Mouse (Mus musculus) ES-E14 (cell line): ENCODE measurements at regions not wholly inside any gene's neighbourhood (a gene's known extent, or its start where the extent isn't known, plus 50 kb on each side); places are given as distances from the start of the nearest gene placed in this dataset.

Source experiments
- DNase-seq: peaks from one replicate; pipeline ENCODE4 v3.0.0-alpha.2; 2013; ENCODE audit warnings: low read depth, low spot score
- H3K27ac ChIP-seq: 2 replicates; pipeline ENCODE4 v1.5.1; 2012; ENCODE audit warnings: low read depth, mild to moderate bottlenecking, low read length, moderate library complexity, mixed read lengths; ENCODE audit not compliant: poor library complexity, insufficient read depth, severe bottlenecking
- H3K36me3 ChIP-seq: 2 replicates; pipeline ENCODE4 v1.6.1; 2012; ENCODE audit warnings: mild to moderate bottlenecking, low read length, moderate library complexity, mixed read lengths; ENCODE audit not compliant: control insufficient read depth, poor library complexity, insufficient read depth, severe bottlenecking
- H3K4me1 ChIP-seq, 2 experiments: fragments of 150-350 bp in 1 of 2; sonication (generic) in 1 of 2; 2 replicates each; pipeline ENCODE4 v1.6.1; 2012; ENCODE audit warnings: low read length in 2 of 2, mild to moderate bottlenecking in 1 of 2, mixed read lengths in 1 of 2; ENCODE audit not compliant: control insufficient read depth in 2 of 2, insufficient read depth in 2 of 2, poor library complexity in 1 of 2
- H3K4me3 ChIP-seq, 2 experiments: fragments of 150-350 bp in 1 of 2; sonication (generic) in 1 of 2; 2 replicates each; pipeline ENCODE4 v1.5.1; 2012; ENCODE audit warnings: low read length in 2 of 2, low read depth in 1 of 2, mild to moderate bottlenecking in 1 of 2, mixed read lengths in 1 of 2; ENCODE audit not compliant: insufficient read depth in 1 of 2, poor library complexity in 1 of 2, severe bottlenecking in 1 of 2
- H3K9ac ChIP-seq: 2 replicates; pipeline ENCODE4 v1.6.1; 2012; ENCODE audit warnings: low read depth, mild to moderate bottlenecking, low read length, mixed read lengths; ENCODE audit not compliant: poor library complexity, insufficient read depth, severe bottlenecking
- H3K9me3 ChIP-seq: fragments of 150-350 bp; sonication (generic); 2 replicates; pipeline ENCODE4 v1.6.1; 2012; ENCODE audit warnings: low read depth, mild to moderate bottlenecking, low read length; ENCODE audit not compliant: control insufficient read depth, insufficient read depth
- CHD2 ChIP-seq: IDR thresholded peaks from 2 replicates; pipeline ENCODE4 v1.6.1; 2014; ENCODE audit warnings: mild to moderate bottlenecking, low read depth, low read length, inconsistent platforms
- HCFC1 ChIP-seq: IDR thresholded peaks from 2 replicates; pipeline ENCODE4 v1.6.1; 2012; ENCODE audit warnings: low read length, inconsistent platforms, borderline replicate concordance; ENCODE audit not compliant: insufficient read depth
- MAFK ChIP-seq: IDR thresholded peaks from 2 replicates; pipeline ENCODE4 v1.6.1; 2014; ENCODE audit warnings: mild to moderate bottlenecking, low read depth, low read length, inconsistent platforms; ENCODE audit not compliant: insufficient read depth
- ZC3H11A ChIP-seq: IDR thresholded peaks from 2 replicates; pipeline ENCODE4 v1.6.1; 2012; ENCODE audit warnings: low read depth, mild to moderate bottlenecking, inconsistent platforms, low read length, borderline replicate concordance
- ZNF384 ChIP-seq: IDR thresholded peaks from 2 replicates; pipeline ENCODE4 v1.6.1; 2012; ENCODE audit warnings: low read depth, low read length, inconsistent platforms
- in situ Hi-C, 2 experiments: fragments of 600-800 bp; cut with MboI; formaldehyde crosslinking; loops; one replicate each; pipeline ENCODE4 v1.15.1; 2025; ENCODE audit warnings: low sequenced_read_pairs in 2 of 2, inconsistent platforms in 1 of 2; ENCODE audit not compliant: unreplicated experiment in 2 of 2

GRCm38 (mm10) chr1:168761095-168761494 is 329.0 kb upstream of the Pbx1 start:
- DNase-seq: no peak
- in situ Hi-C loops: no loop called here
- no peak overlapping the region for H3K9ac ChIP-seq
- TF ChIP-seq ZNF384: no peak
- TF ChIP-seq ZC3H11A: no peak
- no peak for TF ChIP-seq CHD2
- no peak for TF ChIP-seq HCFC1
- no peak for TF ChIP-seq MAFK
- H3K9me3 ChIP-seq: no peaks in the 10 kb centered on the region
- H3K36me3 ChIP-seq: no peaks in the 10 kb centered on the region
- no peak overlapping the region for H3K27ac ChIP-seq
- no peaks in the 10 kb centered on the region for H3K4me1 ChIP-seq
- no peak overlapping the region for H3K4me3 ChIP-seq

GRCm38 (mm10) chr1:168760239-168760638 is 328.2 kb upstream of the Pbx1 start:
- no peak for DNase-seq
- Histone ChIP-seq H3K9ac (no peak overlapping the region), H3K36me3 (no peaks in the 10 kb centered on the region), H3K27ac (no peak overlapping the region), H3K4me1 (no peaks in the 10 kb centered on the region), H3K9me3 (no peaks in the 10 kb centered on the region), H3K4me3 (no peak overlapping the region)
- no peak for TF ChIP-seq ZC3H11A
- TF ChIP-seq HCFC1: no peak
- no peak for TF ChIP-seq MAFK
- no peak for TF ChIP-seq CHD2
- no peak for TF ChIP-seq ZNF384
- in situ Hi-C loops: no loop called here

GRCm38 (mm10) chr1:168758835-168759234 is 326.8 kb upstream of the Pbx1 start:
- Histone ChIP-seq H3K9me3 (no peaks in the 10 kb centered on the region), H3K27ac (no peak overlapping the region), H3K36me3 (no peaks in the 10 kb centered on the region), H3K4me3 (no peak overlapping the region), H3K4me1 (no peaks in the 10 kb centered on the region), H3K9ac (no peak overlapping the region)
- no peak for DNase-seq
- no peak for TF ChIP-seq MAFK
- TF ChIP-seq HCFC1: no peak
- no peak for TF ChIP-seq ZC3H11A
- TF ChIP-seq CHD2: no peak
- TF ChIP-seq ZNF384: no peak
- in situ Hi-C loops: no loop called here

- in situ Hi-C loops: no loop called here
- no peak overlapping the region for H3K9ac ChIP-seq
- DNase-seq: no peak
Observed at GRCm38 (mm10) chr1:168754196-168754595, 322.1 kb upstream of the Pbx1 start.

DNA sequence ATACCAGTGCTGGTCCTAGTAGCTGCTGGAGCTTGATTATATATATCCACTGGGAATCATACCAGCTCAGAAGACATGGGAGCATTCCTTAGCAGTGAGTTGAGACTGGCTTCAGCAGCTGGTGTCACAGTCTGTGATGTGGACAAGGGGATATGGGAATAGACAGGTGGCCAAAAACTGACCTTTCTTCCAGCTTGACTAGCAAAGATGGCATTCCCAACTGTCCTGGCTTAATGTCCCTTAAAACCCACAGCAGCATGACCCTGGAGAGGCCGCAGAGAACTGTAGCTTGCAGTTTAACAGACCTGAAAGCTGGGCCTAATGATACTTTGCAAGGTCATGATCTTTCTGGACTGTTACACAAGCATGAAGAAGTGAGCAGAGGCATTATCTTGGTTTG is 311.4 kb upstream of the Pbx1 start:
- Histone ChIP-seq H3K9me3 (no peaks in the 10 kb centered on the region), H3K4me3 (no peak overlapping the region), H3K4me1 (no peaks in the 10 kb centered on the region), H3K36me3 (no peaks in the 10 kb centered on the region), H3K27ac (no peak overlapping the region), H3K9ac (no peak overlapping the region)
- TF ChIP-seq MAFK (no peak), CHD2 (no peak), ZNF384 (no peak), HCFC1 (no peak), ZC3H11A (no peak)
- no peak for DNase-seq
- in situ Hi-C loops: no loop called here

More at GRCm38 (mm10) chr1:168754196-168754595, 322.1 kb upstream of the Pbx1 start:
- no peak for TF ChIP-seq ZNF384
- TF ChIP-seq MAFK: no peak
- no peak for TF ChIP-seq ZC3H11A
- no peak for TF ChIP-seq HCFC1
- TF ChIP-seq CHD2: no peak
- H3K4me3 ChIP-seq: no peak overlapping the region
- no peaks in the 10 kb centered on the region for H3K36me3 ChIP-seq
- H3K4me1 ChIP-seq: no peaks in the 10 kb centered on the region
- H3K27ac ChIP-seq: no peak overlapping the region
- H3K9me3 ChIP-seq: no peaks in the 10 kb centered on the region
